Mouse (Mus musculus): ENCODE measurements at regions not wholly inside any gene's neighbourhood (a gene's known extent, or its start where the extent isn't known, plus 50 kb on each side); places are given as distances from the start of the nearest gene placed in this dataset.
A peak's percentile ranks its signal among the peaks of the same experiment; 100 is the strongest.

- Histone ChIP-seq H3K4me2 (replicated peaks) (no peak overlapping the region), H3K4me1 (no peaks in the 10 kb centered on the region), H3K9ac (replicated peaks) (no peak overlapping the region), H3K36me3 (no peaks in the 10 kb centered on the region), H3K9me3 (no peaks in the 10 kb centered on the region), H3K4me3 (no peak overlapping the region), H3K27ac (replicated peaks) (no peak overlapping the region), H3K27me3 (no peaks in the 10 kb centered on the region)
- 16% methylated on average over 3 of the region's 3 CpGs for WGBS
- no peak for ATAC-seq (replicated peaks)
Observed at GRCm38 (mm10) chr7:72362690-72363089, 56.3 kb upstream of the Mctp2 start.

GRCm38 (mm10) chr7:72391323-72391722 lies 84.9 kb upstream of the Mctp2 start:
- ATAC-seq (replicated peaks) = 0 out of 2 replicates have a peak, but pooled peaks have one; percentile 48
- 35% methylated on average over 7 of the region's 7 CpGs for WGBS
- Histone ChIP-seq H3K36me3 (no peaks in the 10 kb centered on the region), H3K4me2 (replicated peaks) (no peak overlapping the region), H3K27ac (replicated peaks) (no peak overlapping the region), H3K4me3 (no peak overlapping the region), H3K9ac (replicated peaks) (no peak overlapping the region), H3K27me3 (no peaks in the 10 kb centered on the region), H3K4me1 (no peaks in the 10 kb centered on the region), H3K9me3 (no peaks in the 10 kb centered on the region)

- Histone ChIP-seq H3K4me2 (replicated peaks) (no peak overlapping the region), H3K9ac (replicated peaks) (no peak overlapping the region), H3K4me3 (no peak overlapping the region), H3K27ac (replicated peaks) (no peak overlapping the region), H3K36me3 (no peaks in the 10 kb centered on the region), H3K9me3 (no peaks in the 10 kb centered on the region), H3K27me3 (no peaks in the 10 kb centered on the region), H3K4me1 (no peaks in the 10 kb centered on the region)
- ATAC-seq (replicated peaks) = peak; percentile 81
Observed at GRCm38 (mm10) chr7:72400056-72400455, 93.6 kb upstream of the Mctp2 start.

GRCm38 (mm10) chr7:72406131-72406530 lies 99.7 kb upstream of the Mctp2 start:
- Histone ChIP-seq H3K36me3 (no peaks in the 10 kb centered on the region), H3K9me3 (no peaks in the 10 kb centered on the region), H3K27ac (replicated peaks) (no peak overlapping the region), H3K4me2 (replicated peaks) (no peak overlapping the region), H3K9ac (replicated peaks) (no peak overlapping the region), H3K27me3 (no peaks in the 10 kb centered on the region), H3K4me3 (no peak overlapping the region), H3K4me1 (no peaks in the 10 kb centered on the region)
- ATAC-seq (replicated peaks) = no peak
- 91% methylated on average over 3 of the region's 3 CpGs for WGBS

- Histone ChIP-seq H3K4me1 (no peaks in the 10 kb centered on the region), H3K27ac (replicated peaks) (no peak overlapping the region), H3K27me3 (no peaks in the 10 kb centered on the region), H3K9ac (replicated peaks) (no peak overlapping the region), H3K4me2 (replicated peaks) (no peak overlapping the region), H3K4me3 (no peak overlapping the region), H3K9me3 (no peaks in the 10 kb centered on the region), H3K36me3 (no peaks in the 10 kb centered on the region)
- ATAC-seq (replicated peaks) = no peak
- WGBS = 80% methylated on average over 6 of the region's 6 CpGs
Observed at GRCm38 (mm10) chr7:72408409-72408986, 102.1 kb upstream of the Mctp2 start.

GRCm38 (mm10) chr7:72438552-72438951 lies 132.1 kb upstream of the Mctp2 start:
- no peaks in the 10 kb centered on the region for H3K27me3 ChIP-seq
- no peak overlapping the region for H3K4me2 ChIP-seq (replicated peaks)
- ATAC-seq (replicated peaks) = no peak
- no peak overlapping the region for H3K9ac ChIP-seq (replicated peaks)
- H3K4me1 ChIP-seq = peaks cover 3% of the 10 kb centered on the region; the same call in 1 of the 2 replicates
- no peaks in the 10 kb centered on the region for H3K9me3 ChIP-seq
- no peak overlapping the region for H3K4me3 ChIP-seq
- WGBS = 42% methylated on average over 2 of the region's 2 CpGs
- no peak overlapping the region for H3K27ac ChIP-seq (replicated peaks)
- H3K36me3 ChIP-seq = no peaks in the 10 kb centered on the region

- H3K9me3 ChIP-seq = no peaks in the 10 kb centered on the region
- no peak overlapping the region for H3K27ac ChIP-seq (replicated peaks)
- 62% methylated on average over 5 of the region's 5 CpGs for WGBS
- H3K36me3 ChIP-seq = no peaks in the 10 kb centered on the region
- H3K4me1 ChIP-seq = peaks cover 3% of the 10 kb centered on the region; the same call in 1 of the 2 replicates
- no peak for ATAC-seq (replicated peaks)
- no peaks in the 10 kb centered on the region for H3K27me3 ChIP-seq
- no peak overlapping the region for H3K4me2 ChIP-seq (replicated peaks)
- no peak overlapping the region for H3K4me3 ChIP-seq
- H3K9ac ChIP-seq (replicated peaks) = no peak overlapping the region
Observed at GRCm38 (mm10) chr7:72442001-72442400, 135.6 kb upstream of the Mctp2 start.

- ATAC-seq (replicated peaks) = no peak
- H3K4me3 ChIP-seq = no peak overlapping the region
- no peak overlapping the region for H3K9ac ChIP-seq (replicated peaks)
- no peaks in the 10 kb centered on the region for H3K27me3 ChIP-seq
- H3K36me3 ChIP-seq = no peaks in the 10 kb centered on the region
- WGBS = 85% methylated on average over 1 of the region's 1 CpGs
- no peaks in the 10 kb centered on the region for H3K9me3 ChIP-seq
- no peaks in the 10 kb centered on the region for H3K4me1 ChIP-seq
- H3K4me2 ChIP-seq (replicated peaks) = no peak overlapping the region
- H3K27ac ChIP-seq (replicated peaks) = no peak overlapping the region
Observed at GRCm38 (mm10) chr7:72444016-72444415, 137.6 kb upstream of the Mctp2 start.

GRCm38 (mm10) chr7:72444792-72445191 lies 138.4 kb upstream of the Mctp2 start:
- no peak overlapping the region for H3K27ac ChIP-seq (replicated peaks)
- no peaks in the 10 kb centered on the region for H3K9me3 ChIP-seq
- H3K9ac ChIP-seq (replicated peaks) = no peak overlapping the region
- H3K4me1 ChIP-seq = no peaks in the 10 kb centered on the region
- no peak overlapping the region for H3K4me2 ChIP-seq (replicated peaks)
- no peak overlapping the region for H3K4me3 ChIP-seq
- no peak for ATAC-seq (replicated peaks)
- H3K27me3 ChIP-seq = no peaks in the 10 kb centered on the region
- no peaks in the 10 kb centered on the region for H3K36me3 ChIP-seq
- WGBS = 72% methylated on average over 1 of the region's 1 CpGs

- 85% methylated on average over 1 of the region's 1 CpGs for WGBS
Observed at GRCm38 (mm10) chr7:72446911-72447310, 140.5 kb upstream of the Mctp2 start.

GRCm38 (mm10) chr7:72462978-72463377 lies 156.6 kb upstream of the Mctp2 start:
- Histone ChIP-seq H3K36me3 (no peaks in the 10 kb centered on the region), H3K4me1 (no peaks in the 10 kb centered on the region), H3K27me3 (no peaks in the 10 kb centered on the region), H3K9me3 (no peaks in the 10 kb centered on the region), H3K4me3 (no peak overlapping the region), H3K4me2 (replicated peaks) (no peak overlapping the region), H3K9ac (replicated peaks) (no peak overlapping the region), H3K27ac (replicated peaks) (no peak overlapping the region)
- 77% methylated on average over 4 of the region's 4 CpGs for WGBS
- ATAC-seq (replicated peaks) = no peak

More at GRCm38 (mm10) chr7:72446911-72447310, 140.5 kb upstream of the Mctp2 start:
- H3K4me1 ChIP-seq = no peaks in the 10 kb centered on the region
- no peak overlapping the region for H3K27ac ChIP-seq (replicated peaks)
- no peak for ATAC-seq (replicated peaks)
- H3K4me2 ChIP-seq (replicated peaks) = no peak overlapping the region
- no peak overlapping the region for H3K4me3 ChIP-seq
- H3K36me3 ChIP-seq = no peaks in the 10 kb centered on the region
- no peaks in the 10 kb centered on the region for H3K9me3 ChIP-seq
- no peak overlapping the region for H3K9ac ChIP-seq (replicated peaks)
- no peaks in the 10 kb centered on the region for H3K27me3 ChIP-seq

GRCm38 (mm10) chr7:72464658-72465057 lies 158.2 kb upstream of the Mctp2 start:
- Histone ChIP-seq H3K4me3 (no peak overlapping the region), H3K4me1 (no peaks in the 10 kb centered on the region), H3K9me3 (no peaks in the 10 kb centered on the region), H3K36me3 (no peaks in the 10 kb centered on the region), H3K9ac (replicated peaks) (no peak overlapping the region), H3K27me3 (no peaks in the 10 kb centered on the region), H3K4me2 (replicated peaks) (no peak overlapping the region), H3K27ac (replicated peaks) (no peak overlapping the region)
- no peak for ATAC-seq (replicated peaks)
- 88% methylated on average over 1 of the region's 1 CpGs for WGBS

GRCm38 (mm10) chr7:72469691-72470090 lies 163.3 kb upstream of the Mctp2 start:
- no peak overlapping the region for H3K4me3 ChIP-seq
- no peak overlapping the region for H3K27ac ChIP-seq (replicated peaks)
- H3K9me3 ChIP-seq = no peaks in the 10 kb centered on the region
- no peaks in the 10 kb centered on the region for H3K36me3 ChIP-seq
- no peak for ATAC-seq (replicated peaks)
- no peaks in the 10 kb centered on the region for H3K27me3 ChIP-seq
- H3K4me2 ChIP-seq (replicated peaks) = no peak overlapping the region
- 0 out of 2 replicates have a peak, but pooled peaks cover 2% of the 10 kb centered on the region for H3K4me1 ChIP-seq
- whole genome bisulfite sequencing = 58% methylated on average over 2 of the region's 2 CpGs
- no peak overlapping the region for H3K9ac ChIP-seq (replicated peaks)

Measured in forebrain, embryonic 15.5 days (tissue).